Mouse (Mus musculus): ENCODE measurements around the gene Olfr285.

- no peak for TF ChIP-seq GATA1 (IDR thresholded peaks at IDR 0.05; ENCODE audit: borderline replicate concordance, low read length)
- TF ChIP-seq FLI1 (IDR thresholded peaks at IDR 0.05; ENCODE audit: low read length), result no peak
These were observed 23.7 kb upstream of the Olfr285 start, which contains the start of gene Olfr284 for GRCm38 (mm10) chr15:98340887-98341286.

Data from megakaryocyte, embryonic 14.5 days (primary cell).